Mouse (Mus musculus): ENCODE measurements around the gene Gm38394. TPM values are rescaled to one million over a fixed set of nuclear protein-coding genes. Genes with fewer than 3 reads are reported as not detected.
A peak's percentile ranks its signal among the peaks of the same experiment; 100 is the strongest.

The Gm38394 gene
- polyA plus RNA-seq, 1 experiment: 2.6 TPM

DNA sequence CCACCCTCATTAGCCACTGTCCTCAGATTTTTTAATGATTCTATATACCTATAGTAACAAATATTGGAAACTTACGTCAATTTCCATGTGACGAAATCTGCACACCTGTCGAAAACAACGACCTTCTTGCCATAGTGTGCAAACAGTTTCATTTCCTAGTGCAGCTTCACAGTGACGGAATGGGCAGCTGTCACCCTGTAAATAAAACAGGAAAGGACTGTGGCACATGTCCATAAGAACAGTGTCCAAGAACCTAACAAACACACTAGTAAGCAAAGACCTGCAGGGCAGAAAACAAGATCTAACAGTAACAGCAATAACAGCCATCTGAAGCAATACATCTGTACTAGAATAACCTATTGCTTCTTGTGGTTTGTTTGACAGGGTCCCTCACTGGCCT, 15.5 kb downstream of the Gm38394 start:
- H3ac ChIP-seq (ENCODE audit: control insufficient read depth, insufficient read length): no peak overlapping the region
- H3K4me3 ChIP-seq: no peak overlapping the region
- TF ChIP-seq CEBPB (IDR thresholded peaks at IDR 0.05; ENCODE audit: insufficient read depth, poor library complexity, severe bottlenecking) (no peak), POLR2AphosphoS2 (IDR thresholded peaks at IDR 0.05; ENCODE audit: insufficient read length, low read depth) (no peak), MYOD1 (IDR thresholded peaks at IDR 0.05; ENCODE audit: control insufficient read depth in 1 of 3, insufficient read length in 2 of 3, low read depth in 2 of 3) (no peak), REST (IDR thresholded peaks at IDR 0.05; ENCODE audit: insufficient read depth, insufficient read length) (no peak), E2F4 (IDR thresholded peaks at IDR 0.05; ENCODE audit: insufficient read depth) (no peak), POLR2A (IDR thresholded peaks at IDR 0.05; ENCODE audit: insufficient read length, low read depth) (no peak), TCF12 (IDR thresholded peaks at IDR 0.05; ENCODE audit: insufficient read depth, poor library complexity, severe bottlenecking) (no peak), MAX (IDR thresholded peaks at IDR 0.05; ENCODE audit: low read depth) (no peak), USF1 (IDR thresholded peaks at IDR 0.05; ENCODE audit: low read depth) (no peak)
- no peak overlapping the region for H3K4me2 ChIP-seq (ENCODE audit: low read depth)
- H3K79me2 ChIP-seq (ENCODE audit: control insufficient read depth, insufficient read depth): peaks cover 41% of the 10 kb centered on the region
- H3K36me3 ChIP-seq (ENCODE audit: control insufficient read depth, insufficient read depth): peaks cover 79% of the 10 kb centered on the region
- no peaks in the 10 kb centered on the region for H3K27me3 ChIP-seq (ENCODE audit: control insufficient read depth, insufficient read depth, insufficient read length)

DNA sequence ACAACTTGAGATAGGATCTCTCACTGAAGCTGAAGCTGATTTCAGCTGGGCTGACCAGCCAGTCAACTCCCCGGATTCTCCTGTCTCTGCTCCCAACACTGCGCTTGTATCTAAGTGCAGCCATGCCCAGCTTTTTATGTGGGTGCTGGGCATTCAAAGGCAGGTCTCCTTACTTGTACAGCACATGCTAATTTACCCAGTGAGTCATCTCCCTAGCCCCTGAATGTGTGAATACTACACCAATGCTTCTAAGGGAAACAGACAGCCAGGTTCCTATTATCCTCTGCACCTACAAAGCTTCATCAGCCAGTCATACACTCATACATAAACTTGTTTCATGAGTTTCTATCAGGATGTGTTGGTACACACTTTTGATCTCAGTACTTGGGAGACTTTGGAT, 20.0 kb downstream of the Gm38394 start:
- no peak for TF ChIP-seq USF1 (IDR thresholded peaks at IDR 0.05; ENCODE audit: low read depth)
- Histone ChIP-seq H3K79me2 (ENCODE audit: control insufficient read depth, insufficient read depth) (peaks cover 5% of the 10 kb centered on the region), H3K4me3 (no peak overlapping the region), H3K27me3 (ENCODE audit: control insufficient read depth, insufficient read depth, insufficient read length) (no peaks in the 10 kb centered on the region), H3K4me2 (ENCODE audit: low read depth) (no peak overlapping the region), H3K36me3 (ENCODE audit: control insufficient read depth, insufficient read depth) (peaks cover 94% of the 10 kb centered on the region), H3ac (ENCODE audit: control insufficient read depth, insufficient read length) (no peak overlapping the region)

DNA sequence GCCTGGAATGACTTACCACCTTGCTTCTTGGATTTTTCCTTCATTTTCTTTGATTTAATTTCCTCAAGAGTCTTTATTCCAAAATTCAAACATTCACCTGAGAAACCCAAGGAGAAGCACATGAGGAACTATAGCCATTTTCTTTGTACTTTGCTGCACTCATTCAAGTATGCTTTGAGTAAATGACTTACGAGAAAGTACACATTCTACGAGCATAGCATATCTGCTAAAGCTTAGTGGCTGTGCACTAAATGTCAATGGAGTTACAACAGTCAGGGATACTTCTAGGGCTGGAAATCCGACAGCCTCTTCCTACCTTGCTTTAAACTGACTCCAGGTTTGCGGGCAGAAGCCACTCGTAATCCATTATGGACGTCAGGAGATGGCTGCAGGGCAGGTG, 22.6 kb downstream of the Gm38394 start:
- Histone ChIP-seq H3ac (ENCODE audit: control insufficient read depth, insufficient read length) (no peak overlapping the region), H3K4me3 (no peak overlapping the region), H3K79me2 (ENCODE audit: control insufficient read depth, insufficient read depth) (no peaks in the 10 kb centered on the region), H3K4me2 (ENCODE audit: low read depth) (no peak overlapping the region), H3K27me3 (ENCODE audit: control insufficient read depth, insufficient read depth, insufficient read length) (no peaks in the 10 kb centered on the region), H3K36me3 (ENCODE audit: control insufficient read depth, insufficient read depth) (peaks cover 91% of the 10 kb centered on the region)
- TF ChIP-seq E2F4 (IDR thresholded peaks at IDR 0.05; ENCODE audit: insufficient read depth) (no peak), MAX (IDR thresholded peaks at IDR 0.05; ENCODE audit: low read depth) (no peak), SRF (IDR thresholded peaks at IDR 0.05; ENCODE audit: control insufficient read depth, insufficient read length, low read depth) (no peak), TCF12 (IDR thresholded peaks at IDR 0.05; ENCODE audit: insufficient read depth, poor library complexity, severe bottlenecking) (no peak), POLR2A (IDR thresholded peaks at IDR 0.05; ENCODE audit: insufficient read length, low read depth) (no peak), CEBPB (IDR thresholded peaks at IDR 0.05; ENCODE audit: insufficient read depth, poor library complexity, severe bottlenecking) (no peak), MYOG (IDR thresholded peaks at IDR 0.05; ENCODE audit: control insufficient read depth in 1 of 3, insufficient read depth in 1 of 3, insufficient read length in 2 of 3, low read depth in 2 of 3) (no peak), REST (IDR thresholded peaks at IDR 0.05; ENCODE audit: insufficient read depth, insufficient read length) (no peak), USF1 (IDR thresholded peaks at IDR 0.05; ENCODE audit: low read depth) (no peak), MYOD1 (IDR thresholded peaks at IDR 0.05; ENCODE audit: control insufficient read depth in 1 of 3, insufficient read length in 2 of 3, low read depth in 2 of 3) (no peak), POLR2AphosphoS2 (IDR thresholded peaks at IDR 0.05; ENCODE audit: insufficient read length, low read depth) (no peak), TCF3 (IDR thresholded peaks at IDR 0.05; ENCODE audit: insufficient read length, low read depth) (no peak)

DNA sequence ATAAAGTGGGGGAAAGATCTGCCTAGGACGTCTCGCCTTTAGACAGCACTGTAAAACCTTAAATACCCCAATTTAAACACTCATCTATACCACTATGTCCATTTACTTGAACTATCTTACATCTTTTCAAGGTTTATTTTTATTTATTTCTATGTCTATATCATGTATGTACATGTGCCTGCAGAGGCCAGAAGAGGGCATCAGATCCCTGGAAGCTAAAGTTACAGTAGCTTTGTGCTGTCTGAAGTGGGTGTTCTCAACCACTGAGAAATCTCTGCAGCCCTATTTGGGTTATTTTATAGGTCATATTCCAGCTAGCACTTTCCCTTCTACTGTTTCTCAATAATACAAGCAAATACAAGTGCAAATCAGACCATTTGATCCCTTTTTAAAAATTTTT, 28.9 kb downstream of the Gm38394 start:
- Histone ChIP-seq H3K36me3 (ENCODE audit: control insufficient read depth, insufficient read depth) (peaks cover 84% of the 10 kb centered on the region), H3K27me3 (ENCODE audit: control insufficient read depth, insufficient read depth, insufficient read length) (no peaks in the 10 kb centered on the region)

DNA sequence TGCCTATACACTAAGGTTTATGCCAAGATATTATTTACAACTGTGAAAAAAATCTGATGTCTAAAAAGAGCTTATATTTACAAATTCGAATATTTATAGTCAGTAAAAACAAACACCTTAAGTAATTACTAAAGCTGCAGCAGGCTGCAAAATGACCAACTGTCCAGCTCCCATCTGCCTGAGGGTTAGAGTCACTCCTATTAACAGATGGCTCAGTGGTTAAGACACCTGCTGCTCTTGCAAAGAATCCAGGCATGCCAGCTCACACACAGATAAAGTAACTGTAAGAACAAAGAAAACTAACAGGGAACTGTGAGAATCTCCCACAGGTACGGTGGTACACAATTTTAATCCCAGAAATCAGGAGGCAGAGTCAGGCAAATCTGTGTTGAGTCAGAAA, 36.1 kb downstream of the Gm38394 start:
- Histone ChIP-seq H3K4me2 (ENCODE audit: low read depth) (no peak overlapping the region), H3K36me3 (ENCODE audit: control insufficient read depth, insufficient read depth) (peaks cover 71% of the 10 kb centered on the region), H3ac (ENCODE audit: control insufficient read depth, insufficient read length) (no peak overlapping the region), H3K4me3 (no peak overlapping the region), H3K79me2 (ENCODE audit: control insufficient read depth, insufficient read depth) (peaks cover 6% of the 10 kb centered on the region), H3K27me3 (ENCODE audit: control insufficient read depth, insufficient read depth, insufficient read length) (no peaks in the 10 kb centered on the region)
- no peak for TF ChIP-seq E2F4 (IDR thresholded peaks at IDR 0.05; ENCODE audit: insufficient read depth)
- peak; percentile 84 for TF ChIP-seq TCF12 (IDR thresholded peaks at IDR 0.05; ENCODE audit: insufficient read depth, poor library complexity, severe bottlenecking)
- TF ChIP-seq MYOD1 (IDR thresholded peaks at IDR 0.05; ENCODE audit: control insufficient read depth in 1 of 3, insufficient read length in 2 of 3, low read depth in 2 of 3): peak; percentile 70 to 85 (median 71)
- TF ChIP-seq POLR2AphosphoS2 (IDR thresholded peaks at IDR 0.05; ENCODE audit: insufficient read length, low read depth): no peak
- no peak for TF ChIP-seq CEBPB (IDR thresholded peaks at IDR 0.05; ENCODE audit: insufficient read depth, poor library complexity, severe bottlenecking)
- peak in 2 of 3 experiments; percentile 81 to 93 for TF ChIP-seq MYOG (IDR thresholded peaks at IDR 0.05; ENCODE audit: control insufficient read depth in 1 of 3, insufficient read depth in 1 of 3, insufficient read length in 2 of 3, low read depth in 2 of 3)
- peak; percentile 66 for TF ChIP-seq TCF3 (IDR thresholded peaks at IDR 0.05; ENCODE audit: insufficient read length, low read depth)
- no peak for TF ChIP-seq POLR2A (IDR thresholded peaks at IDR 0.05; ENCODE audit: insufficient read length, low read depth)

More for the DNA sequence above, 28.9 kb downstream of the Gm38394 start:
- no peak for TF ChIP-seq POLR2AphosphoS2 (IDR thresholded peaks at IDR 0.05; ENCODE audit: insufficient read length, low read depth)
- TF ChIP-seq POLR2A (IDR thresholded peaks at IDR 0.05; ENCODE audit: insufficient read length, low read depth): no peak
- TF ChIP-seq REST (IDR thresholded peaks at IDR 0.05; ENCODE audit: insufficient read depth, insufficient read length): no peak
- TF ChIP-seq TCF12 (IDR thresholded peaks at IDR 0.05; ENCODE audit: insufficient read depth, poor library complexity, severe bottlenecking): no peak
- no peak for TF ChIP-seq CEBPB (IDR thresholded peaks at IDR 0.05; ENCODE audit: insufficient read depth, poor library complexity, severe bottlenecking)
- no peak for TF ChIP-seq SRF (IDR thresholded peaks at IDR 0.05; ENCODE audit: control insufficient read depth, insufficient read length, low read depth)
- no peak for TF ChIP-seq MYOG (IDR thresholded peaks at IDR 0.05; ENCODE audit: control insufficient read depth in 1 of 3, insufficient read depth in 1 of 3, insufficient read length in 2 of 3, low read depth in 2 of 3)
- TF ChIP-seq MYOD1 (IDR thresholded peaks at IDR 0.05; ENCODE audit: control insufficient read depth in 1 of 3, insufficient read length in 2 of 3, low read depth in 2 of 3): no peak
- no peaks in the 10 kb centered on the region for H3K79me2 ChIP-seq (ENCODE audit: control insufficient read depth, insufficient read depth)
- no peak overlapping the region for H3K4me2 ChIP-seq (ENCODE audit: low read depth)
- H3K4me3 ChIP-seq: no peak overlapping the region
- H3ac ChIP-seq (ENCODE audit: control insufficient read depth, insufficient read length): no peak overlapping the region

All from myocyte (in vitro differentiated cells).